Mouse (Mus musculus) neural tube, embryonic 10.5 days (tissue): ENCODE results near the gene Slc39a11.

Experiments used
- DNase-seq: peaks from one replicate; pipeline ENCODE4 v3.0.0-alpha.2; 2017; ENCODE audit warnings: low spot score; ENCODE audit errors: extremely low spot score

The Slc39a11 gene

GRCm38 (mm10) chr11:113512150-113512549 lies 137.7 kb downstream of the Slc39a11 start:
- DNase-seq, result no peak

GRCm38 (mm10) chr11:113510969-113511625 lies 138.8 kb downstream of the Slc39a11 start:
- DNase-seq, result no peak

GRCm38 (mm10) chr11:113510249-113510648 lies 139.6 kb downstream of the Slc39a11 start:
- DNase-seq, result no peak

- no peak for DNase-seq
These were observed 142.0 kb downstream of the Slc39a11 start for GRCm38 (mm10) chr11:113507716-113508480.

- DNase-seq, result no peak
These were observed 144.2 kb downstream of the Slc39a11 start for GRCm38 (mm10) chr11:113505551-113506160.

GRCm38 (mm10) chr11:113504459-113505062 lies 145.3 kb downstream of the Slc39a11 start:
- no peak for DNase-seq

- no peak for DNase-seq
These were observed 146.9 kb downstream of the Slc39a11 start for GRCm38 (mm10) chr11:113502968-113503367.

GRCm38 (mm10) chr11:113500631-113501305 lies 149.1 kb downstream of the Slc39a11 start:
- no peak for DNase-seq

- DNase-seq, result peak; percentile 29
These were observed 151.0 kb downstream of the Slc39a11 start for GRCm38 (mm10) chr11:113498889-113499288.

- no peak for DNase-seq
These were observed 155.8 kb downstream of the Slc39a11 start for GRCm38 (mm10) chr11:113494021-113494546.

GRCm38 (mm10) chr11:113490530-113491520 lies 159.1 kb downstream of the Slc39a11 start:
- DNase-seq, result no peak

- no peak for DNase-seq
These were observed 162.1 kb downstream of the Slc39a11 start for GRCm38 (mm10) chr11:113487603-113488335.

GRCm38 (mm10) chr11:113484037-113484436 lies 165.8 kb downstream of the Slc39a11 start:
- DNase-seq, result no peak

- no peak for DNase-seq
These were observed 172.3 kb downstream of the Slc39a11 start for GRCm38 (mm10) chr11:113477550-113477949.

GRCm38 (mm10) chr11:113476720-113477119 lies 173.2 kb downstream of the Slc39a11 start:
- DNase-seq, result no peak

- DNase-seq, result no peak
These were observed 174.4 kb downstream of the Slc39a11 start for GRCm38 (mm10) chr11:113475491-113475890.

- no peak for DNase-seq
These were observed 175.8 kb downstream of the Slc39a11 start for GRCm38 (mm10) chr11:113473998-113474534.

- DNase-seq, result no peak
These were observed 177.9 kb downstream of the Slc39a11 start for GRCm38 (mm10) chr11:113471936-113472335.
